25 mouse cellular contexts compared by ENCODE assay signal in the genomic region with DNA sequence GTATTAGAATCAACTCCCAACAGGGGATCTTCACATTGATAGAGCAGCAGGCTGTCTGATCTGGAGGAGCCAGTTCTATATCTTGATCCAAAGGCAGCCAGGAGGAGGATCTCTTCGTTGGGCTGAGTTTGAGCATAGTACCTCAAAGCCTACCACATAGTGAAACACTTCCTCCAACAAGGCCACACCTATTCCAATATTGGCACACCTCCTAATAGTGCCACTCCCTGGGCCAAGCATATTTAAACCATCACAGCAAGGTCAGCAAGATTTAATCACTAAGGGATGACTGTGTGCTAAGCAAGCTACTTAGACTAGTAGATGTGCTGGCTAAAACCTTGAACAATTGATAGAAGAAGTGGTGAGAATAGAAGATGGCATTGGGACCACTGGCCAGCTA.
DNase-seq lines count a peak whose midpoint lies in the region; ATAC-seq and TF ChIP-seq lines count a peak whose summit lies in the region.
"Had no signal": no experiment of that assay in that cellular context is flagged by ENCODE, and none has a peak within 500 bp of the region (broad histone marks: within the 10 kb centered on the region; RNA-seq: fewer than 3 reads in every experiment).

No protein-coding gene starts in this region.

- TF ChIP-seq EP300 in lung, postnatal 0 days (IDR thresholded peaks at IDR 0.05), result no peak

- WGBS in large intestine, adult 2 months, result 23% methylated on average over 1 of the region's 1 CpGs
- 39% methylated on average over 1 of the region's 1 CpGs for WGBS in stomach, embryonic 15.5 days
- WGBS in lung, postnatal 0 days, result 29% methylated on average over 1 of the region's 1 CpGs

- TF ChIP-seq CTCF in lung, postnatal 0 days (IDR thresholded peaks at IDR 0.05), result no peak

- no peaks in the 10 kb centered on the region for H3K27me3 ChIP-seq in stomach, embryonic 15.5 days (replicated peaks)
- H3K27me3 ChIP-seq in lung, postnatal 0 days (replicated peaks; ENCODE audit: insufficient read depth, low read length), result no peaks in the 10 kb centered on the region
- H3K27me3 ChIP-seq: embryonic facial prominence, embryonic 13.5 days; forebrain, embryonic 12.5 days; forebrain, embryonic 15.5 days; heart, embryonic 13.5 days; hindbrain, embryonic 12.5 days; hindbrain, embryonic 15.5 days had no signal

- no peak overlapping the region for H3K4me2 ChIP-seq in stomach, embryonic 15.5 days
- H3K4me2 ChIP-seq in lung, postnatal 0 days (replicated peaks; ENCODE audit: low read depth, low read length), result no peak overlapping the region
- H3K4me2 ChIP-seq: embryonic facial prominence, embryonic 13.5 days; forebrain, embryonic 12.5 days; forebrain, embryonic 15.5 days; heart, embryonic 13.5 days; hindbrain, embryonic 12.5 days; hindbrain, embryonic 15.5 days had no signal

- no peaks in the 10 kb centered on the region for H3K36me3 ChIP-seq in stomach, embryonic 15.5 days
- H3K36me3 ChIP-seq in lung, postnatal 0 days (ENCODE audit: insufficient read depth, low read length), result no peaks in the 10 kb centered on the region
- H3K36me3 ChIP-seq: embryonic facial prominence, embryonic 10.5 days; embryonic facial prominence, embryonic 13.5 days; forebrain, embryonic 12.5 days; forebrain, embryonic 15.5 days; heart, embryonic 13.5 days; hindbrain, embryonic 12.5 days; hindbrain, embryonic 15.5 days had no signal

- H3K4me3 ChIP-seq in stomach, embryonic 15.5 days (replicated peaks), result no peak overlapping the region
- H3K4me3 ChIP-seq in lung, postnatal 0 days (ENCODE audit: low read depth, low read length), result no peak overlapping the region
- H3K4me3 ChIP-seq: embryonic facial prominence, embryonic 10.5 days; embryonic facial prominence, embryonic 13.5 days; erythroblast, embryonic 14.5 days; forebrain, embryonic 12.5 days; forebrain, embryonic 15.5 days; heart, embryonic 13.5 days; hindbrain, embryonic 12.5 days; hindbrain, embryonic 15.5 days had no signal

- no peak overlapping the region for H3K27ac ChIP-seq in stomach, embryonic 15.5 days
- no peak overlapping the region for H3K27ac ChIP-seq in lung, postnatal 0 days (ENCODE audit: low read length)
- H3K27ac ChIP-seq: embryonic facial prominence, embryonic 10.5 days; embryonic facial prominence, embryonic 13.5 days; forebrain, embryonic 12.5 days; forebrain, embryonic 15.5 days; heart, embryonic 13.5 days; hindbrain, embryonic 12.5 days; hindbrain, embryonic 15.5 days had no signal

- H3K9me3 ChIP-seq in stomach, embryonic 15.5 days, result no peaks in the 10 kb centered on the region
- H3K9me3 ChIP-seq in lung, postnatal 0 days (ENCODE audit: low read length), result no peaks in the 10 kb centered on the region
- H3K9me3 ChIP-seq: embryonic facial prominence, embryonic 10.5 days; embryonic facial prominence, embryonic 13.5 days; forebrain, embryonic 12.5 days; forebrain, embryonic 15.5 days; heart, embryonic 13.5 days; hindbrain, embryonic 12.5 days; hindbrain, embryonic 15.5 days had no signal

- ATAC-seq in stomach, embryonic 15.5 days (ENCODE audit: insufficient read depth, low FRiP score, low read depth), result peak; percentile 70
- no peak for ATAC-seq in lung, postnatal 0 days
- ATAC-seq: CD4-positive, CD25-positive, alpha-beta regulatory T cell, adult 4 months; forebrain, embryonic 15.5 days had no signal

- DNase-seq in urinary bladder, adult 18-20 months (ENCODE audit: low spot score in 2 of 2), result peak; percentile 8
- no peak for DNase-seq in urinary bladder, postnatal 25 days (ENCODE audit: low spot score)
- peak; percentile 0 for DNase-seq in large intestine, adult 2 months (ENCODE audit: low read depth, low spot score)
- DNase-seq in lung, postnatal 0 days (ENCODE audit: low spot score), result no peak
- DNase-seq in neural tube, embryonic 10.5 days (ENCODE audit: extremely low spot score, low spot score), result no peak
- DNase-seq: adrenal gland, adult 2 months; adrenal gland, postnatal 14 days; cerebellum, adult 11-12 months; cerebellum, adult 8-10 months; cerebellum, postnatal 10 days; cerebellum, postnatal 36 days; embryo, embryonic 11 days; gastrocnemius, postnatal 25 days; heart, adult 18-20 months; heart, postnatal 14 days had no signal

- no peak overlapping the region for H3K9ac ChIP-seq in stomach, embryonic 15.5 days
- H3K9ac ChIP-seq in lung, postnatal 0 days (replicated peaks; ENCODE audit: low read depth), result no peak overlapping the region
- H3K9ac ChIP-seq: embryonic facial prominence, embryonic 13.5 days; forebrain, embryonic 12.5 days; forebrain, embryonic 15.5 days; heart, embryonic 13.5 days; hindbrain, embryonic 12.5 days; hindbrain, embryonic 15.5 days had no signal

- no peaks in the 10 kb centered on the region for H3K4me1 ChIP-seq in stomach, embryonic 15.5 days
- H3K4me1 ChIP-seq in lung, postnatal 0 days (ENCODE audit: insufficient read depth, low read depth, low read length), result no peaks in the 10 kb centered on the region
- H3K4me1 ChIP-seq: embryonic facial prominence, embryonic 10.5 days; embryonic facial prominence, embryonic 13.5 days; forebrain, embryonic 12.5 days; forebrain, embryonic 15.5 days; heart, embryonic 13.5 days; hindbrain, embryonic 12.5 days; hindbrain, embryonic 15.5 days had no signal

Comparison
In these comparisons a context has a peak if more than half of its experiments do, and no peak if none do; other contexts are left out.
1. DNase-seq: peak in urinary bladder, adult 18-20 months (2 of 2) and large intestine, adult 2 months (single experiment); none in urinary bladder, postnatal 25 days (single experiment), lung, postnatal 0 days (single experiment) and neural tube, embryonic 10.5 days (single experiment).